Mouse (Mus musculus): ENCODE results near the gene Bcar1.

GRCm38 (mm10) chr8:111772083-111772482, 28.5 kb upstream of the Bcar1 start:
- no peak for TF ChIP-seq CTCF (IDR thresholded peaks at IDR 0.05; ENCODE audit: control insufficient read depth, insufficient read depth, insufficient read length)
- no peak for TF ChIP-seq MAX (IDR thresholded peaks at IDR 0.05)
- no peak for TF ChIP-seq USF1 (IDR thresholded peaks at IDR 0.05; ENCODE audit: low read depth)
- TF ChIP-seq MYOD1 (IDR thresholded peaks at IDR 0.05; ENCODE audit: control insufficient read depth, insufficient read length, low read depth) = no peak
- TF ChIP-seq CEBPB (IDR thresholded peaks at IDR 0.05; ENCODE audit: low read depth) = no peak
- TF ChIP-seq FOSL1 (IDR thresholded peaks at IDR 0.05; ENCODE audit: insufficient read depth, low read length, poor library complexity, severe bottlenecking) = no peak
- no peak for TF ChIP-seq MYOG (IDR thresholded peaks at IDR 0.05; ENCODE audit: control insufficient read depth, extremely low read depth, insufficient read length)
